Mouse (Mus musculus): ENCODE results near the gene Lman2l. TPM values are rescaled to one million over a fixed set of nuclear protein-coding genes. Genes with fewer than 3 reads are reported as not detected.

Lman2l gene
- total and polyA plus RNA-seq, 3 experiments = 7.0 to 19.7 TPM; not detected in 1

GRCm38 (mm10) chr1:36487111-36487510 lies 42.0 kb upstream of the Lman2l start:
- Histone ChIP-seq H3K27me3 (ENCODE audit: control insufficient read depth in 1 of 2, insufficient read depth in 2 of 2, low read length in 2 of 2) (no peaks in the 10 kb centered on the region), H3K79me2 (ENCODE audit: control insufficient read depth, insufficient read depth, low read length, poor library complexity) (no peaks in the 10 kb centered on the region), H3K4me3 (ENCODE audit: control insufficient read depth in 1 of 2, insufficient read depth in 1 of 2, low read depth in 2 of 2, low read length in 2 of 2) (no peak overlapping the region), H3K36me3 (ENCODE audit: control insufficient read depth in 1 of 2, insufficient read depth in 2 of 2, low read length in 2 of 2) (no peaks in the 10 kb centered on the region), H3K27ac (ENCODE audit: control insufficient read depth, low read depth, low read length) (no peak overlapping the region), H3K4me1 (ENCODE audit: control insufficient read depth in 1 of 2, insufficient read depth in 2 of 2, low read length in 2 of 2) (no peaks in the 10 kb centered on the region), H3K9ac (ENCODE audit: control insufficient read depth, low read depth, low read length, poor library complexity, severe bottlenecking) (no peak overlapping the region), H3K9me3 (replicated peaks; ENCODE audit: insufficient read depth, low read length) (no peaks in the 10 kb centered on the region)
- TF ChIP-seq ELF1 (IDR thresholded peaks at IDR 0.05; ENCODE audit: low read depth, low read length) = no peak
- TF ChIP-seq GATA1 (IDR thresholded peaks at IDR 0.05; ENCODE audit: low read depth, low read length) = no peak
- TF ChIP-seq KAT2A (conservative IDR thresholded peaks at IDR 0.05; ENCODE audit: low read depth, low read length) = no peak
- TF ChIP-seq ZNF384 (IDR thresholded peaks at IDR 0.05; ENCODE audit: low read depth, low read length) = no peak
- TF ChIP-seq NRF1 (IDR thresholded peaks at IDR 0.05; ENCODE audit: insufficient read depth, low read depth, low read length, poor library complexity, severe bottlenecking) = no peak
- no peak for TF ChIP-seq CTCF (IDR thresholded peaks at IDR 0.05 in 2 of 3, conservative IDR thresholded peaks at IDR 0.05 in 1 of 3; ENCODE audit: control insufficient read depth in 1 of 3, insufficient read depth in 1 of 3, low read depth in 2 of 3, low read length in 3 of 3, poor library complexity in 1 of 3, severe bottlenecking in 1 of 3)
- TF ChIP-seq E2F4 (IDR thresholded peaks at IDR 0.05; ENCODE audit: borderline replicate concordance, low read depth, low read length) = no peak
- no peak for DNase-seq (ENCODE audit: low read depth, low spot score)

- Histone ChIP-seq H3K9me3 (replicated peaks; ENCODE audit: insufficient read depth, low read length) (no peaks in the 10 kb centered on the region), H3K4me1 (ENCODE audit: control insufficient read depth in 1 of 2, insufficient read depth in 2 of 2, low read length in 2 of 2) (no peaks in the 10 kb centered on the region), H3K27me3 (ENCODE audit: control insufficient read depth in 1 of 2, insufficient read depth in 2 of 2, low read length in 2 of 2) (no peaks in the 10 kb centered on the region), H3K27ac (ENCODE audit: control insufficient read depth, low read depth, low read length) (no peak overlapping the region), H3K9ac (ENCODE audit: control insufficient read depth, low read depth, low read length, poor library complexity, severe bottlenecking) (no peak overlapping the region), H3K4me3 (ENCODE audit: control insufficient read depth in 1 of 2, insufficient read depth in 1 of 2, low read depth in 2 of 2, low read length in 2 of 2) (no peak overlapping the region), H3K36me3 (ENCODE audit: control insufficient read depth in 1 of 2, insufficient read depth in 2 of 2, low read length in 2 of 2) (no peaks in the 10 kb centered on the region), H3K79me2 (ENCODE audit: control insufficient read depth, insufficient read depth, low read length, poor library complexity) (no peaks in the 10 kb centered on the region)
- no peak for TF ChIP-seq USF2 (IDR thresholded peaks at IDR 0.05; ENCODE audit: borderline replicate concordance in 1 of 2, insufficient read depth in 1 of 2, low read depth in 1 of 2, low read length in 2 of 2)
- TF ChIP-seq GATA1 (IDR thresholded peaks at IDR 0.05; ENCODE audit: low read depth, low read length) = no peak
- no peak for TF ChIP-seq ETS1 (IDR thresholded peaks at IDR 0.05; ENCODE audit: low read depth, low read length)
- no peak for TF ChIP-seq GABPA (IDR thresholded peaks at IDR 0.05; ENCODE audit: low read depth, low read length)
- no peak for DNase-seq (ENCODE audit: low read depth, low spot score)
These were observed 40.0 kb upstream of the Lman2l start for GRCm38 (mm10) chr1:36485080-36485479.

GRCm38 (mm10) chr1:36483825-36484224 lies 38.8 kb upstream of the Lman2l start:
- Histone ChIP-seq H3K4me1 (ENCODE audit: control insufficient read depth in 1 of 2, insufficient read depth in 2 of 2, low read length in 2 of 2) (no peaks in the 10 kb centered on the region), H3K9me3 (replicated peaks; ENCODE audit: insufficient read depth, low read length) (no peaks in the 10 kb centered on the region), H3K27me3 (ENCODE audit: control insufficient read depth in 1 of 2, insufficient read depth in 2 of 2, low read length in 2 of 2) (no peaks in the 10 kb centered on the region), H3K4me3 (ENCODE audit: control insufficient read depth in 1 of 2, insufficient read depth in 1 of 2, low read depth in 2 of 2, low read length in 2 of 2) (no peak overlapping the region), H3K79me2 (ENCODE audit: control insufficient read depth, insufficient read depth, low read length, poor library complexity) (no peaks in the 10 kb centered on the region; the same call in 1 of the 2 replicates), H3K36me3 (ENCODE audit: control insufficient read depth in 1 of 2, insufficient read depth in 2 of 2, low read length in 2 of 2) (no peaks in the 10 kb centered on the region), H3K9ac (ENCODE audit: control insufficient read depth, low read depth, low read length, poor library complexity, severe bottlenecking) (no peak overlapping the region), H3K27ac (ENCODE audit: control insufficient read depth, low read depth, low read length) (no peak overlapping the region)
- DNase-seq (ENCODE audit: low read depth, low spot score) = no peak
- no peak for TF ChIP-seq ETS1 (IDR thresholded peaks at IDR 0.05; ENCODE audit: low read depth, low read length)
